Mouse (Mus musculus) adrenal gland, adult 18-20 months (tissue): ENCODE data around the gene Gm732. TPM values are rescaled to one million over a fixed set of nuclear protein-coding genes. Genes with fewer than 3 reads are reported as not detected.

ENCODE experiments used
- DNase-seq, 2 experiments: peaks; one replicate each; pipeline ENCODE4 v3.0.0; 2021 to 2022; ENCODE audit warnings: low spot score in 2 of 2
- long read RNA-seq, 2 experiments: library from polyadenylated mRNA; stranded (forward); transcript quantifications; one replicate each; pipeline ENCODE4 v2.0.0; 2021
- total RNA-seq, 2 experiments: library from RNA; stranded (reverse); gene quantifications; 1 replicate in 1 of 2; 2 replicates in 1 of 2; pipeline ENCODE4 v1.2.3; 2021

Gene Gm732
- total RNA-seq = not detected
- long read RNA-seq, experiment 1 = 0 reads
- long read RNA-seq, experiment 2 = 0 reads

DNA sequence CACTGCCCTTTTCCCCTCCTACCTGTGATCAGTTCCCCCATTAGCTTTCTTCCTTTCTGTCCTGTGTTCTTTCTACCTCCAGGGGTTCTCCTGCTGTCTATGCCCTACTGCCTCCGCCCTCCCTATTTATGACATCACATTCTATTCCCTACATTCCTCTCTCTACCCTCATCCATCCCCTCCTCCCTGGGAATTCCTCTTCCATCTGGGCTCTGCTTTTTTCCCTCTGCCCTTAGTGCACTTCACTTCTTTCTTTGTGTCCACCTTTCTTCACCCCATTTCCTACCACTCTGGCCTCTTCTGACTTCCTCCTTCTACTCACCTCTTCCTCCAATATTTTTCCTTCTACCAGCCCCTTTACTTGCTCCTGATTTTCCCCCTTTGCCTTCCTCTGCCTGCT lies at the start of gene Gm732:
Gene Gm732 (minus strand): TSS at position 101 of the 400 bp plus-strand sequence.
- no peak for DNase-seq

Other genes starting within 250 kb of the Gm732 start
- not detected for gene Tent5d, start 155.9 kb downstream of the Gm732 start, total RNA-seq
- gene 2610002M06Rik, start 132.1 kb downstream of the Gm732 start, total RNA-seq = 1 to 10 TPM; 6.5 to 9.2 TPM